Mouse (Mus musculus) left cerebral cortex, postnatal 36 days (tissue): ENCODE data around the gene Map2k7. TPM values are rescaled to one million over a fixed set of nuclear protein-coding genes. Genes with fewer than 3 reads are reported as not detected.

Experiments
- DNase-seq, 2 experiments: peaks; one replicate each; pipeline ENCODE4 v3.0.0; 2021 to 2022; ENCODE audit warnings: low spot score in 2 of 2, mixed read lengths in 1 of 2
- intact Hi-C: fragments of 180-260 bp; cut with DNase I; formaldehyde crosslinking; loops from one replicate; pipeline ENCODE4 v1.15.1; 2025
- total RNA-seq, 2 experiments: library from RNA; stranded (reverse); gene quantifications; 2 replicates each; pipeline ENCODE4 v1.2.3; 2021

The Map2k7 gene
- total RNA-seq, 2 experiments from 2014 or later, result 96.5 to 97.2 TPM

DNA sequence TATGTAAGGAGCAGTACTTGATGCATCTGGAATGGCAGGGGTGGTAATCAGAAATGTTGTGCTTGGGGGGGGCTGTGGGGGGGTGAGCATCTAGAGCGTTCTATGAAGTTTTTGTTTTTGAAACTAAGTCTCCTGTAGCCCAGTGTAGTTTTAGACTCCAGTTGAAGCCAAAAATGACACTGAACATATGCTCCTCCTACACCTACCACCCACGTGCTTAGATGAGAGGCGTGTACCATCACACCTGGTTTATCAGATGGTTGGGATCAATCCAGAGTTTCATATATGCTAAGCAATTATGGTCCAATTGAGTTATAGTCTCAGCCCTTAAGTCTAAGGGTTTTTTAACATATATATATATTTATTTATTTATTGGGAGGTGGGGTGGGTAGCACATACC lies 18.9 kb upstream of the Map2k7 start:
- intact Hi-C loops, result loop anchor here (5.0 kb wide), 1 partner anchor 33 kb away; the partner anchor contains the start of gene Snapc2
- peak; percentile 34 to 44 for DNase-seq

DNA sequence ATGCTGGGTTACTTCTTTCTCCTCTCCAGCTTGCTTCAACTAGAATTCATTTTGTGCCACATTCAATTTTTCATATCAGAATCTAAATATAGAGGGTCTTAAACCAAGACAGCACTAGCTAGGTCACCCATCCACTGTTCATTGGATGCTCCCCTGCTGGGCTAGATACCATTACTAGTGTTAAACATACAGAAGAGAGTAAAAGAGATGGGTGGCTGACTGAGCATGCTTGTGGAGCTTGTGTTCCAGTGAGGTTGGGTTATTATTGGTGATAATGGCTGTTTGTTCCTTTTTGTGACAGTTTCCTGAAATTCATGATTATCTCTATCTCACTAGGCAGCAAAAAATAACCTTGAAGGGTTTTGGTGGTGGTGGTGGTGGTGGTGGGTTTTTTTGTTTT lies 16.5 kb upstream of the Map2k7 start:
- intact Hi-C loops, result no loop called here
- no peak for DNase-seq

DNA sequence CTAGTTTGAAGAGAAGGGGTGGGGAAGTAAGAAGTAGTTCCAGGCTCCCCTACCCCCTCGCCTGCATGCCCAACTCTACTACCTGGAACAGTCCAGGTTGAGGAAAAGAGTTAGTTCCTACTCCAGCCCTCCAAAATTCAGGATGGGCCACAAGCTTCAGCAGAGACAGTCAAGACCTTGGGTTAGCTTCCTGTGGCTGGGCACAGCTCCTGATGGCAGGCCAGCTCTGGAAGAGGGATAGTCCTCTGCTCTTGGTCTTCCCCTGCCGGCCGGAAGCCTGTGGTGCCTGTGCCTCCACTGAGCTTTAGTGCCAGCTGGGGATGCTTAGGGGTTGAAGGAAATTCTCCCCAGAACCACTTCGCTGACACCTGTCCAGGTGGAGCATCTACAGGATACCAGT lies 12.2 kb upstream of the Map2k7 start:
- no peak for DNase-seq
- intact Hi-C loops, result no loop called here

- no peak for DNase-seq
- intact Hi-C loops, result no loop called here
Observed at GRCm38 (mm10) chr8:4226739-4227347, 11.7 kb upstream of the Map2k7 start, which contains the start of gene Lrrc8e. Gene Lrrc8e, plus strand, starts transcription at chr8:4226827.

GRCm38 (mm10) chr8:4227919-4228318 lies 10.6 kb upstream of the Map2k7 start:
- DNase-seq, result no peak
- intact Hi-C loops, result no loop called here

DNA sequence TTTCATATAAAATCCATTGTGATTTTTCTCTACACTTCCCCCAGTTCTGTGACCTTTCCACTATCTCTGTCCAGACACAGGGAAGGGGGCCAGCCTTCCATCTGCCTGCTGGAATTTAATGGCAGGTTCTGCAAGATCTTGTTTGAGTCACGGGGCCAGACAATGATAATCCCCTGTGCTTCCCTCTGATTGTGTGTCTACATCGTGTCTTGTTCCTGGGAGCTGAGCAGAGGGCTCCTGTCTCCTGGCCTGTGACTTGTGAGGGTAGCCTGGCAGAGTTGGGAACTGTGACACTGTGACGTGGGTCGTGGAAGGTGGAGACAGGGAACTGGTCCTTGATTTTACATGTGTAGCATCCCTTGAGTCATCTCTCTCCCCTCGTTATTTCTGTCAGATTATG lies 8.8 kb upstream of the Map2k7 start:
- no peak for DNase-seq
- intact Hi-C loops, result no loop called here

- DNase-seq, result no peak
- intact Hi-C loops, result no loop called here
Observed at GRCm38 (mm10) chr8:4230612-4231351, 7.8 kb upstream of the Map2k7 start.

GRCm38 (mm10) chr8:4237814-4238433 lies 616 bp upstream of the Map2k7 start:
- intact Hi-C loops, result loop anchor here (1.0 to 5.0 kb wide), 5 partner anchors 15 to 89 kb away; partner anchors contain the start of genes Ccl25, Elavl1, Prr36 and Snapc2
- no peak for DNase-seq

- peak in 1 of 2 experiments; percentile 61 for DNase-seq
- intact Hi-C loops, result loop anchor here (2.0 to 5.0 kb wide), 3 partner anchors 13 to 88 kb away; partner anchors contain the start of genes Ccl25, Elavl1, Prr36 and Snapc2
Observed at GRCm38 (mm10) chr8:4239193-4239890, 802 bp downstream of the Map2k7 start.

GRCm38 (mm10) chr8:4245061-4245460 lies 6.5 kb downstream of the Map2k7 start:
- intact Hi-C loops, result no loop called here
- DNase-seq, result no peak

- intact Hi-C loops, result no loop called here
- no peak for DNase-seq
Observed at GRCm38 (mm10) chr8:4245737-4246136, 7.2 kb downstream of the Map2k7 start.

GRCm38 (mm10) chr8:4247241-4247640 lies 8.7 kb downstream of the Map2k7 start:
- intact Hi-C loops, result no loop called here
- DNase-seq, result no peak

DNA sequence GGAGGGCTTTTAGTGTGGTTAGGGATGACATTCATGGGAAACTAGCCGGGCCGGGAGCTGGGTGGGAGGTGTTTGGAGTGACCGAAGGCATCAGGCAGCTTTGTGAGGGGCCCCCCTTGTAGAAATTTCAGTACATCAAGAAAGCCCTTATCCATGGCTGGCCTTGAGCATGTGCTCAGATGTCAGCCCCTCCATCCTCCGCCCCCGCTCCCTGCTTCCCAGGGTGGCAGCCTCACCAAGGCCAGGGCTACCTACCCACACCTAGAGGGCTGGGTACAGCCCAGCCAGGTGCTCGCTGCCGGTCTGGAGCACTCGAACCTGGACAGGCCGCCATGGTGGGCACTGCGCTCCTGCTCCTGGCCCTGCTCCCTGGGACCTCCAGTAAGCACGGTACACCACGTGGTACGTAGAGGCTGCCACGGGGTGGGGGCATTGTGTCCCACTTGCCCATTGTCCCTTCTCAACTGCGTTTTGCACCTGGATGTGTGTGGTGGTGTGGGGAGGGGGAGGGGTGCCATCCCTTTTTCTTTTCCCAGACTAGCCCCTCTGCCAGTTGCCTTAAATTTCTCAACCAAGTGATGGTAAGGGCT lies 9.5 kb downstream of the Map2k7 start, which contains the start of gene Tgfbr3l:
Gene Tgfbr3l, plus strand, starts transcription at position 264 of the 590 bp plus-strand sequence.
- DNase-seq, result no peak
- intact Hi-C loops, result no loop called here

- intact Hi-C loops, result loop anchor here (1.0 kb wide), 1 partner anchor 73 kb away; no protein-coding TSS in a partner anchor
- DNase-seq, result no peak
Observed at GRCm38 (mm10) chr8:4249213-4249612, 10.7 kb downstream of the Map2k7 start.

- DNase-seq, result peak; percentile 83
- intact Hi-C loops, result loop anchor here (5.0 kb wide), 1 partner anchor 33 kb away; the partner anchor contains the start of gene Prr36
Observed at GRCm38 (mm10) chr8:4250306-4250970, 11.9 kb downstream of the Map2k7 start.

DNA sequence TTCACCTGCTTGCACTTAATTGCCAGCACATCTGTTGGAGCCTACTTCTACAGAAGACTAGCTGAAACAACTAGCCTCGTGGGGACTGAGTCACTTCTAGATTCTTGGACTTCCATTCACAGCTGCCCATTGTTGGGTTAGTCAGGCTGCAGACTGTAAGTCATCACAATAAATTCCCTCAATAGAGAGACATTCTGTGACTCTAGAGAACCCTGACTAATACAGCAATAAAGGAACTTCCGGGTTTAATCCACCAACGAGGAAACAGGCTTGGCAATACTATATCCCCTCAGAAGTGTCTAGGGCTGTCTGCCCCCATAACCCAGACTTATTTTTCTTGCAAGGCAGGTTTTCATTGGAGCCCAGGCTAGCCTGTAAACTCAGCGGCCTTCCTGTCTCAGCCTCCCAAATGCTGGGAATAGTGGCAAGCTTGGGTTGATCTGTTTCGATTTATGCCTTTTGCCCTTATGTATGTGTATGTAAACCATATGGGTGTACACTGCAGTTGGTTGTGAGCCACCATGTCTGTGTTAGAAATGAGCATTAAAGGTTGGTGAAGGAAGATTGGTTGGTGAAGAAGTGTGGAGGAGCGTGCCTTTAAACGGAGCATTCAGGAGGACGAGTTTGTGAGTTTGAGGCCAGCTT lies 13.7 kb downstream of the Map2k7 start:
- intact Hi-C loops, result loop anchor here (2.0 to 5.0 kb wide), 2 partner anchors 13 to 35 kb away; partner anchors contain the start of genes Gm49320, Map2k7 and Prr36
- DNase-seq, result no peak

DNA sequence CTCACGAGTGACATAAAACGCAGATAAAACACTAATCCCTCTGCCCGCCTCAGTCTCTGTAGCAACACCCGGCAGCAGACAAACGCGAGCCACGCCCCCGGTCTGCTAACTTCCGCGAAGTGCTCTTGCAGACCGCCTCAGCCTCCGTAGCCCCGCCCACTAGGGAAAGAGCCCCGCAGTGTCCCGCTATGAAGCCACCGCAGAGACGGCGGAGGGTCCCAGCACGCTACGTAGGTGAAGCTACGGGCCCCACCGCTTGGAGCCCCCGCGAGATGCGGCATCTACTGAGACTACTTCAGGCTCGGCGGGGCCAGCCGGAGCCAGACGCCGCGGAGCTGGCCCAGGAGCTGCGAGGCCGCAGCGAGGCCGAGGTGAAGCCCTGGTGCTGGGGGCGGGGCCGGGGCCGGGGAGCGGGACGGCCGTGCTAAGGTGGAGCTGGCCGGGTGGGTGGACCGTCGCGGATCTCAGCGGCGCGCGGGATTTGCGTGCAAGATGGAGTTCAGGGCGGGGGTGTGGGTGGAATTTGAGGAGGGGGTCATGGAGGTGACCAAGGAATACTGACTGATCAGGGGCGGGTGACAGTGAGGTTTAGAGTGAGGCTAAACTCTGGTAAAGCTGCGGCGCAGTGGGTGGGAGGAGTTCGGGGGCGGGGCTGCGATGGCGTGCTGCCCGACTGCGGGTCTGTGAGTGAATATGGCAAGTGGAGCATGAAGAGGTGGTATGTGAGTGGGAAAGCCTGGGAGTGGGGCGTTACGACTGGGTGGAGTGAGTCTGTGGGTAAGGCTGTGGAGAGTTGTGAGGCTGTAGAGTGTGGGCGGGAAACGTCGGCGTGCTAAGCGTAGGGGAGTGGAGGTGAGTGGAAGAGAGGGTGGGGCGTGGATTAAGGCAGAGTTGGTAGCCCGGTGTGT lies 14.6 kb downstream of the Map2k7 start, which contains the start of gene Snapc2:
Gene Snapc2, plus strand, starts transcription at position 147 of the 908 bp plus-strand sequence.
- DNase-seq, result peak; percentile 95 to 96
- intact Hi-C loops, result loop anchor here (2.0 to 5.0 kb wide), 2 partner anchors 14 to 36 kb away; partner anchors contain the start of genes Gm49320, Map2k7 and Prr36
